Mouse (Mus musculus): ENCODE data around the gene Reep3.

Gene Reep3

GRCm38 (mm10) chr10:67108096-67108495 is 11.4 kb upstream of the Reep3 start:
- peak; percentile 44 for DNase-seq

GRCm38 (mm10) chr10:67107017-67107761 is 10.4 kb upstream of the Reep3 start:
- DNase-seq = no peak

- DNase-seq = no peak
Observed at GRCm38 (mm10) chr10:67106400-67106799, 9.7 kb upstream of the Reep3 start.

GRCm38 (mm10) chr10:67105331-67106217 is 8.8 kb upstream of the Reep3 start:
- DNase-seq = no peak

GRCm38 (mm10) chr10:67104543-67104942 is 7.8 kb upstream of the Reep3 start:
- no peak for DNase-seq

GRCm38 (mm10) chr10:67100831-67101251 is 4.1 kb upstream of the Reep3 start:
- DNase-seq = no peak

- no peak for DNase-seq
Observed at GRCm38 (mm10) chr10:67100011-67100661, 3.4 kb upstream of the Reep3 start.

GRCm38 (mm10) chr10:67099183-67099929 is 2.6 kb upstream of the Reep3 start:
- DNase-seq = peak; percentile 62

GRCm38 (mm10) chr10:67098408-67099050 is 1.8 kb upstream of the Reep3 start:
- no peak for DNase-seq

GRCm38 (mm10) chr10:67097437-67098150 is 849 bp upstream of the Reep3 start:
- DNase-seq = no peak

- DNase-seq = peak; percentile 90
Observed at GRCm38 (mm10) chr10:67095798-67096620, 736 bp downstream of the Reep3 start, which contains the start of gene Jmjd1c. TSS of gene Jmjd1c (plus strand) at chr10:67096125.

GRCm38 (mm10) chr10:67094922-67095321 is 1.8 kb downstream of the Reep3 start:
- no peak for DNase-seq

GRCm38 (mm10) chr10:67090611-67091010 is 6.1 kb downstream of the Reep3 start:
- no peak for DNase-seq

- no peak for DNase-seq
Observed at GRCm38 (mm10) chr10:67087447-67088226, 9.1 kb downstream of the Reep3 start.

- no peak for DNase-seq
Observed at GRCm38 (mm10) chr10:67085916-67086315, 10.8 kb downstream of the Reep3 start.

- DNase-seq = no peak
Observed at GRCm38 (mm10) chr10:67085124-67085523, 11.6 kb downstream of the Reep3 start.

- no peak for DNase-seq
Observed at GRCm38 (mm10) chr10:67083446-67084166, 13.1 kb downstream of the Reep3 start.

GRCm38 (mm10) chr10:67082531-67082930 is 14.2 kb downstream of the Reep3 start:
- no peak for DNase-seq
